Mouse (Mus musculus): ENCODE results near the gene Il6ra. TPM values are rescaled to one million over a fixed set of nuclear protein-coding genes. Genes with fewer than 3 reads are reported as not detected.
A peak's percentile ranks its signal among the peaks of the same experiment; 100 is the strongest.

The Il6ra gene
- polyA plus RNA-seq, 1 experiment from 2014 or later: 7.1 TPM

GRCm38 (mm10) chr3:89858123-89858522 is 54.9 kb downstream of the Il6ra start:
- Histone ChIP-seq H3K9me3 (replicated peaks; ENCODE audit: control insufficient read depth, low read length) (peaks cover 2% of the 10 kb centered on the region; the same call in 1 of the 2 replicates), H3K27ac (ENCODE audit: low read length) (no peak overlapping the region), H3K4me3 (ENCODE audit: low read depth, low read length) (no peak overlapping the region), H3K9ac (ENCODE audit: low read depth, low read length) (no peak overlapping the region), H3K36me3 (ENCODE audit: control insufficient read depth, insufficient read depth) (no peaks in the 10 kb centered on the region), H3K4me2 (ENCODE audit: low read depth, low read length) (no peak overlapping the region), H3K27me3 (ENCODE audit: control insufficient read depth, insufficient read depth, low read depth, low read length) (peaks cover 2% of the 10 kb centered on the region), H3K4me1 (ENCODE audit: control insufficient read depth, low read depth, low read length) (no peaks in the 10 kb centered on the region; the same call in 1 of the 2 replicates)
- no peak for ATAC-seq (ENCODE audit: low read depth)
- WGBS (ENCODE audit: insufficient replicate concordance): 13% methylated on average over 4 of the region's 4 CpGs

GRCm38 (mm10) chr3:89857353-89857752 is 55.6 kb downstream of the Il6ra start:
- no peak for ATAC-seq (ENCODE audit: low read depth)
- no peak overlapping the region for H3K27ac ChIP-seq (ENCODE audit: low read length)
- H3K4me3 ChIP-seq (ENCODE audit: low read depth, low read length): no peak overlapping the region
- H3K9me3 ChIP-seq (replicated peaks; ENCODE audit: control insufficient read depth, low read length): peaks cover 2% of the 10 kb centered on the region; the same call in 1 of the 2 replicates
- no peaks in the 10 kb centered on the region for H3K36me3 ChIP-seq (ENCODE audit: control insufficient read depth, insufficient read depth)
- H3K27me3 ChIP-seq (ENCODE audit: control insufficient read depth, insufficient read depth, low read depth, low read length): peaks cover 2% of the 10 kb centered on the region
- no peak overlapping the region for H3K9ac ChIP-seq (ENCODE audit: low read depth, low read length)
- H3K4me1 ChIP-seq (ENCODE audit: control insufficient read depth, low read depth, low read length): no peaks in the 10 kb centered on the region; the same call in 1 of the 2 replicates
- 77% methylated on average over 3 of the region's 3 CpGs for WGBS (ENCODE audit: insufficient replicate concordance)
- no peak overlapping the region for H3K4me2 ChIP-seq (ENCODE audit: low read depth, low read length)

- ATAC-seq (ENCODE audit: low read depth): peak; percentile 13; the same call in 1 of the 2 replicates
- no peaks in the 10 kb centered on the region for H3K36me3 ChIP-seq (ENCODE audit: control insufficient read depth, insufficient read depth)
- WGBS (ENCODE audit: insufficient replicate concordance): 40% methylated on average over 5 of the region's 5 CpGs
- H3K4me3 ChIP-seq (ENCODE audit: low read depth, low read length): no peak overlapping the region
- peaks cover 2% of the 10 kb centered on the region; the same call in 1 of the 2 replicates for H3K9me3 ChIP-seq (replicated peaks; ENCODE audit: control insufficient read depth, low read length)
- H3K27me3 ChIP-seq (ENCODE audit: control insufficient read depth, insufficient read depth, low read depth, low read length): no peaks in the 10 kb centered on the region
- no peaks in the 10 kb centered on the region for H3K4me1 ChIP-seq (ENCODE audit: control insufficient read depth, low read depth, low read length)
- H3K4me2 ChIP-seq (ENCODE audit: low read depth, low read length): no peak overlapping the region
- no peak overlapping the region for H3K27ac ChIP-seq (ENCODE audit: low read length)
- no peak overlapping the region for H3K9ac ChIP-seq (ENCODE audit: low read depth, low read length)
These were observed 59.2 kb downstream of the Il6ra start for GRCm38 (mm10) chr3:89853752-89854151.

- Histone ChIP-seq H3K9ac (ENCODE audit: low read depth, low read length) (no peak overlapping the region), H3K27me3 (ENCODE audit: control insufficient read depth, insufficient read depth, low read depth, low read length) (no peaks in the 10 kb centered on the region), H3K9me3 (replicated peaks; ENCODE audit: control insufficient read depth, low read length) (no peaks in the 10 kb centered on the region), H3K4me2 (ENCODE audit: low read depth, low read length) (no peak overlapping the region), H3K4me3 (ENCODE audit: low read depth, low read length) (no peak overlapping the region), H3K4me1 (ENCODE audit: control insufficient read depth, low read depth, low read length) (peaks cover 4% of the 10 kb centered on the region), H3K36me3 (ENCODE audit: control insufficient read depth, insufficient read depth) (no peaks in the 10 kb centered on the region), H3K27ac (ENCODE audit: low read length) (no peak overlapping the region)
- peak; percentile 35 for ATAC-seq (ENCODE audit: low read depth)
- 65% methylated on average over 6 of the region's 6 CpGs for WGBS (ENCODE audit: insufficient replicate concordance)
These were observed 64.9 kb downstream of the Il6ra start for GRCm38 (mm10) chr3:89848083-89848482.

GRCm38 (mm10) chr3:89847596-89847995 is 65.4 kb downstream of the Il6ra start:
- no peak overlapping the region for H3K4me3 ChIP-seq (ENCODE audit: low read depth, low read length)
- H3K9me3 ChIP-seq (replicated peaks; ENCODE audit: control insufficient read depth, low read length): no peaks in the 10 kb centered on the region
- H3K4me1 ChIP-seq (ENCODE audit: control insufficient read depth, low read depth, low read length): peaks cover 7% of the 10 kb centered on the region
- H3K9ac ChIP-seq (ENCODE audit: low read depth, low read length): no peak overlapping the region
- no peaks in the 10 kb centered on the region for H3K36me3 ChIP-seq (ENCODE audit: control insufficient read depth, insufficient read depth)
- H3K27ac ChIP-seq (ENCODE audit: low read length): no peak overlapping the region
- no peaks in the 10 kb centered on the region for H3K27me3 ChIP-seq (ENCODE audit: control insufficient read depth, insufficient read depth, low read depth, low read length)
- 61% methylated on average over 6 of the region's 6 CpGs for WGBS (ENCODE audit: insufficient replicate concordance)
- ATAC-seq (ENCODE audit: low read depth): peak; percentile 59
- no peak overlapping the region for H3K4me2 ChIP-seq (ENCODE audit: low read depth, low read length)

- ATAC-seq (ENCODE audit: low read depth): no peak
- H3K9ac ChIP-seq (ENCODE audit: low read depth, low read length): no peak overlapping the region
- peaks cover 7% of the 10 kb centered on the region for H3K4me1 ChIP-seq (ENCODE audit: control insufficient read depth, low read depth, low read length)
- H3K4me2 ChIP-seq (ENCODE audit: low read depth, low read length): no peak overlapping the region
- no peak overlapping the region for H3K4me3 ChIP-seq (ENCODE audit: low read depth, low read length)
- H3K27ac ChIP-seq (ENCODE audit: low read length): no peak overlapping the region
- H3K9me3 ChIP-seq (replicated peaks; ENCODE audit: control insufficient read depth, low read length): no peaks in the 10 kb centered on the region
- WGBS (ENCODE audit: insufficient replicate concordance): 73% methylated on average over 3 of the region's 3 CpGs
- H3K27me3 ChIP-seq (ENCODE audit: control insufficient read depth, insufficient read depth, low read depth, low read length): no peaks in the 10 kb centered on the region
- H3K36me3 ChIP-seq (ENCODE audit: control insufficient read depth, insufficient read depth): no peaks in the 10 kb centered on the region
These were observed 65.9 kb downstream of the Il6ra start for GRCm38 (mm10) chr3:89847126-89847525.

GRCm38 (mm10) chr3:89845814-89846213 is 67.2 kb downstream of the Il6ra start:
- no peak overlapping the region for H3K4me2 ChIP-seq (ENCODE audit: low read depth, low read length)
- H3K9me3 ChIP-seq (replicated peaks; ENCODE audit: control insufficient read depth, low read length): no peaks in the 10 kb centered on the region
- no peak overlapping the region for H3K27ac ChIP-seq (ENCODE audit: low read length)
- H3K27me3 ChIP-seq (ENCODE audit: control insufficient read depth, insufficient read depth, low read depth, low read length): no peaks in the 10 kb centered on the region
- ATAC-seq (ENCODE audit: low read depth): no peak
- 69% methylated on average over 9 of the region's 9 CpGs for WGBS (ENCODE audit: insufficient replicate concordance)
- peaks cover 7% of the 10 kb centered on the region for H3K4me1 ChIP-seq (ENCODE audit: control insufficient read depth, low read depth, low read length)
- H3K9ac ChIP-seq (ENCODE audit: low read depth, low read length): no peak overlapping the region
- H3K36me3 ChIP-seq (ENCODE audit: control insufficient read depth, insufficient read depth): no peaks in the 10 kb centered on the region
- H3K4me3 ChIP-seq (ENCODE audit: low read depth, low read length): no peak overlapping the region

GRCm38 (mm10) chr3:89843148-89843547 is 69.8 kb downstream of the Il6ra start:
- ATAC-seq (ENCODE audit: low read depth): peak; percentile 73
- Histone ChIP-seq H3K27me3 (ENCODE audit: control insufficient read depth, insufficient read depth, low read depth, low read length) (no peaks in the 10 kb centered on the region), H3K9me3 (replicated peaks; ENCODE audit: control insufficient read depth, low read length) (no peaks in the 10 kb centered on the region), H3K4me2 (ENCODE audit: low read depth, low read length) (no peak overlapping the region), H3K9ac (ENCODE audit: low read depth, low read length) (no peak overlapping the region), H3K36me3 (ENCODE audit: control insufficient read depth, insufficient read depth) (no peaks in the 10 kb centered on the region), H3K4me3 (ENCODE audit: low read depth, low read length) (no peak overlapping the region), H3K27ac (ENCODE audit: low read length) (no peak overlapping the region), H3K4me1 (ENCODE audit: control insufficient read depth, low read depth, low read length) (peaks cover 7% of the 10 kb centered on the region)
- 11% methylated on average over 9 of the region's 9 CpGs for WGBS (ENCODE audit: insufficient replicate concordance)

GRCm38 (mm10) chr3:89842258-89842657 is 70.7 kb downstream of the Il6ra start:
- no peak for ATAC-seq (ENCODE audit: low read depth)

More at GRCm38 (mm10) chr3:89842258-89842657, 70.7 kb downstream of the Il6ra start:
- no peak overlapping the region for H3K9ac ChIP-seq (ENCODE audit: low read depth, low read length)
- H3K9me3 ChIP-seq (replicated peaks; ENCODE audit: control insufficient read depth, low read length): no peaks in the 10 kb centered on the region
- 68% methylated on average over 4 of the region's 4 CpGs for WGBS (ENCODE audit: insufficient replicate concordance)
- H3K27me3 ChIP-seq (ENCODE audit: control insufficient read depth, insufficient read depth, low read depth, low read length): no peaks in the 10 kb centered on the region
- no peak overlapping the region for H3K27ac ChIP-seq (ENCODE audit: low read length)
- no peak overlapping the region for H3K4me2 ChIP-seq (ENCODE audit: low read depth, low read length)
- peaks cover 7% of the 10 kb centered on the region for H3K4me1 ChIP-seq (ENCODE audit: control insufficient read depth, low read depth, low read length)
- H3K36me3 ChIP-seq (ENCODE audit: control insufficient read depth, insufficient read depth): no peaks in the 10 kb centered on the region
- no peak overlapping the region for H3K4me3 ChIP-seq (ENCODE audit: low read depth, low read length)
